Mouse (Mus musculus): ENCODE measurements around the gene Tiprl. TPM values are rescaled to one million over a fixed set of nuclear protein-coding genes. Genes with fewer than 3 reads are reported as not detected.

The Tiprl gene
- polyA plus RNA-seq, 1 experiment from 2014 or later, result 125 TPM

DNA sequence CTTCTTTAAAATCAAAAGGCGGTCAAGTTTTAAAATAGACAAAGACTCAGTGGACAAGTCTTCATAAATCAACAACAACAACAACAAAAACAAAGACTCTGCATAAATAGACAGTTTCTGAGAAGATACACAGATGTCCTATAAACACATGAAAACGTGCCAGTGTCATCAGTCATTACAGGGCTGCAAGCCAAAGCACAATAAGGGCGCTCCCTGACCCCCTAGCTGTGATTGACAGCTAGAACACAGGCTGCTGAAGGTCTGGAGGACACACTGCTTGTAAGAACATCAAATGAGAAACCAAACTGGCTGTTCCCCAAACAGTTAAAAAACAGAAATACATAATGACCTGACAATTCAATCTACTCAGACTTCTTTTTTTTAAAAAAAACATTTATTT lies 37.2 kb downstream of the Tiprl start:
- Histone ChIP-seq H3K4me2 (no peak overlapping the region), H3K27me3 (peaks cover 8% of the 10 kb centered on the region; the same call in 1 of the 2 replicates), H3K9ac (no peak overlapping the region), H3K4me3 (no peak overlapping the region), H3K36me3 (no peaks in the 10 kb centered on the region), H3K9me3 (no peaks in the 10 kb centered on the region), H3K4me1 (replicated peaks) (peaks cover 7% of the 10 kb centered on the region), H3K27ac (replicated peaks) (no peak overlapping the region)
- ATAC-seq (ENCODE audit: low FRiP score, low read depth), result no peak
- WGBS, result 63% methylated on average over 3 of the region's 3 CpGs

DNA sequence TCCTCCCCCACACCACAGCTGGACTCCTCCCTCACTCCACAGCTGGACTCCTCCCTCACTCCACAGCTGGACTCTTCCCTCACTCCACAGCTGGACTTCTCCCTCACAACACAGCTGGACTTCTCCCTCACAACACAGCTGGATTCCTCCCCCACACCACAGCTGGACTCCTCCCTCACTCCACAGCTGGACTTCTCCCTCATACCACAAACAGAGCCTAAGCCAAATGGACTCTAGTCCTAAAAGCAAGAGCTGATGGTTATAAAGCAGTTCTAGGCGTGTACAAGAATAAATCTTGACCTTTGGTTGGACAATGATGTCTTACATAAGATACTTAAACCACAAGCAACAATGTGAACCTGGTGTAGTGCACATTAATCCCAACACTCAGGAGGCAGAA lies 37.8 kb downstream of the Tiprl start:
- Histone ChIP-seq H3K4me3 (no peak overlapping the region), H3K36me3 (no peaks in the 10 kb centered on the region), H3K27me3 (peaks cover 8% of the 10 kb centered on the region; the same call in 1 of the 2 replicates), H3K9me3 (no peaks in the 10 kb centered on the region), H3K27ac (replicated peaks) (no peak overlapping the region), H3K4me2 (no peak overlapping the region), H3K4me1 (replicated peaks) (peaks cover 9% of the 10 kb centered on the region), H3K9ac (no peak overlapping the region)
- 75% methylated on average over 1 of the region's 1 CpGs for WGBS
- no peak for ATAC-seq (ENCODE audit: low FRiP score, low read depth)

- Histone ChIP-seq H3K36me3 (no peaks in the 10 kb centered on the region), H3K27ac (replicated peaks) (no peak overlapping the region), H3K4me3 (no peak overlapping the region), H3K9me3 (no peaks in the 10 kb centered on the region), H3K4me1 (replicated peaks) (peaks cover 12% of the 10 kb centered on the region), H3K27me3 (peaks cover 8% of the 10 kb centered on the region; the same call in 1 of the 2 replicates), H3K4me2 (no peak overlapping the region), H3K9ac (no peak overlapping the region)
- no peak for ATAC-seq (ENCODE audit: low FRiP score, low read depth)
- WGBS, result 76% methylated on average over 3 of the region's 3 CpGs
Observed at GRCm38 (mm10) chr1:165197875-165198274, 38.9 kb downstream of the Tiprl start.

- no peaks in the 10 kb centered on the region for H3K9me3 ChIP-seq
- 78% methylated on average over 3 of the region's 3 CpGs for WGBS
- H3K4me1 ChIP-seq (replicated peaks), result peaks cover 12% of the 10 kb centered on the region
- no peak overlapping the region for H3K4me2 ChIP-seq
- H3K36me3 ChIP-seq, result no peaks in the 10 kb centered on the region
- H3K9ac ChIP-seq, result no peak overlapping the region
- H3K27me3 ChIP-seq, result peaks cover 8% of the 10 kb centered on the region; the same call in 1 of the 2 replicates
- no peak overlapping the region for H3K27ac ChIP-seq (replicated peaks)
- no peak for ATAC-seq (ENCODE audit: low FRiP score, low read depth)
- no peak overlapping the region for H3K4me3 ChIP-seq
Observed at GRCm38 (mm10) chr1:165195396-165195960, 41.3 kb downstream of the Tiprl start.

DNA sequence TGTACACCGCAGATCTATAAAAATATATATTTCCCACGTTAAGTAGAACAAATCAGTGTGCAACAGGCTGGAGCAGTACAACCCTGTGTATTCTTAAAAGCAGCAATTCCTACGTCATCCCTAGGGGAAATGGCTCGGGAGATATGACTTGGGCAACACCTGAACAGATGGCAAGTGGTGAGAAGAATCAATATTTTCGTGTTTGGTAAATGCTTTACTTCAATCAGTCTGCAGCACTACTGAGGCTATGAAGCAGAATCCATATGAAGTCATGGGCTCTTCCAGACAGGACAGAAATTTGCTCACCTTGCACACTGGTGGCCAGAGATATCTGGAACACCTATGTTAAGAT lies 42.2 kb downstream of the Tiprl start:
- WGBS, result 11% methylated on average over 5 of the region's 5 CpGs
- peak; percentile 60; the same call in 1 of the 2 replicates for ATAC-seq (ENCODE audit: low FRiP score, low read depth)

GRCm38 (mm10) chr1:165193880-165194661 lies 42.7 kb downstream of the Tiprl start, which contains the start of gene Sft2d2:
Gene Sft2d2 (minus strand): TSS chr1:165194438.
- Histone ChIP-seq H3K9ac (peak within 1 kb of the TSS; percentile 45), H3K36me3 (no peaks in the 10 kb centered on the region), H3K27me3 (peaks cover 8% of the 10 kb centered on the region; the same call in 1 of the 2 replicates), H3K9me3 (no peaks in the 10 kb centered on the region), H3K4me2 (peak within 1 kb of the TSS; percentile 93), H3K4me1 (replicated peaks) (peaks cover 12% of the 10 kb centered on the region), H3K4me3 (peak within 1 kb of the TSS; percentile 67), H3K27ac (replicated peaks) (peak within 1 kb of the TSS; percentile 27; the same call in 1 of the 2 replicates)
- peak; percentile 88 for ATAC-seq (ENCODE audit: low FRiP score, low read depth)
- under 1% methylated on average over 63 of the region's 69 CpGs for WGBS

More for the DNA sequence above, 42.2 kb downstream of the Tiprl start:
- H3K9me3 ChIP-seq, result no peaks in the 10 kb centered on the region
- peak overlapping the region; percentile 45 for H3K9ac ChIP-seq
- H3K4me2 ChIP-seq, result peak overlapping the region; percentile 93
- H3K27ac ChIP-seq (replicated peaks), result no peak overlapping the region
- H3K4me1 ChIP-seq (replicated peaks), result peaks cover 12% of the 10 kb centered on the region
- peaks cover 8% of the 10 kb centered on the region; the same call in 1 of the 2 replicates for H3K27me3 ChIP-seq
- H3K36me3 ChIP-seq, result no peaks in the 10 kb centered on the region
- H3K4me3 ChIP-seq, result peak overlapping the region; percentile 67

DNA sequence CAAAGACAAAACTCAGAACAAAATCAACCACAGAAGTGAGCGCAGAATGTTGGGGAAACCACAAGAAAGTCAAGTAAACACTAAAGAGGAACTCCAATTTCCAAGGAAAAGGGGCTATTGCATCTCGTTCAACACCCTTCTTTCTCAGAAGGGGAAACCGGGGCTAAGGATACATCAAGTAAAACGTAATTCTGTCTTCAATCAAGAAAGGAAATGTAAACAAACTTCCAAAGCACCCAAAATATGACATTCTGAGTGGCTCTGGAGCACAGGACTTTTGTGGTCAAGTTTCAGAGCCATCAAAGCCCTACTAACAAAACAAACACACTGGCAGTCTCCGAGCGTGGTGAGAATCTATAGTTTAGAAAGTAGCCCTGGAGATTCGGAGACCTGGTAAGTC lies 43.4 kb downstream of the Tiprl start:
- ATAC-seq (ENCODE audit: low FRiP score, low read depth), result no peak
- Histone ChIP-seq H3K4me3 (peak overlapping the region; percentile 67), H3K4me2 (peak overlapping the region; percentile 93), H3K9me3 (no peaks in the 10 kb centered on the region), H3K4me1 (replicated peaks) (peaks cover 12% of the 10 kb centered on the region), H3K36me3 (no peaks in the 10 kb centered on the region), H3K9ac (no peak overlapping the region), H3K27ac (replicated peaks) (no peak overlapping the region), H3K27me3 (peaks cover 8% of the 10 kb centered on the region; the same call in 1 of the 2 replicates)
- 20% methylated on average over 7 of the region's 7 CpGs for WGBS

DNA sequence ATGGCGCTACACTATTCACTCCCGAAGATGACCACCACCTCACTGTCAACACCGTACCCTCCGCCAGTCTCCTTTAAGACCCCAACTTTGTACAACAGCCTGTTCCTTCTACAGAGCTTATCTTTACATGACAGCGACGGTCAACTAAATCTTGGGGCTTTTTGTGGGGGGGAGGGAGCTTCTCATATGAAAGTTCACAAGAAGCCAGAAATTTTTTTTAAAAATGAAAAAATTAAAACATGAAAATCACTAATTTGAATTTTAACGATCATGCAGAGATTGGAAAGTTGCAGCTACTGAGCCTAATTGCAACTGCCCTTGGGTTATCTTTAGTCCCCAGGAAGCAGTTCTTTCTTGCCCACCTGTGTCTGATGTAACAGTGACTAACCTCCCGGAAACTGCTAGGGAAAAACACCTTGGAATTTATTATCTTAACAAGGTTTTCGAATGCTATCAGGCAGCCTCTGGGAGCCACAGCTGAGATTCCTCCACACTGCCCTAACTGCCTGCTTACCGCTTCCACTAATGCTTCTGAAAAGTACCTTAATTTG lies 44.0 kb downstream of the Tiprl start:
- no peak overlapping the region for H3K27ac ChIP-seq (replicated peaks)
- H3K9ac ChIP-seq, result no peak overlapping the region
- no peak overlapping the region for H3K4me3 ChIP-seq
- ATAC-seq (ENCODE audit: low FRiP score, low read depth), result no peak
- H3K4me1 ChIP-seq (replicated peaks), result peaks cover 12% of the 10 kb centered on the region
- peaks cover 8% of the 10 kb centered on the region; the same call in 1 of the 2 replicates for H3K27me3 ChIP-seq
- no peaks in the 10 kb centered on the region for H3K9me3 ChIP-seq
- no peaks in the 10 kb centered on the region for H3K36me3 ChIP-seq
- 84% methylated on average over 10 of the region's 10 CpGs for WGBS
- H3K4me2 ChIP-seq, result peak overlapping the region; percentile 93

GRCm38 (mm10) chr1:165192102-165192501 lies 44.7 kb downstream of the Tiprl start:
- no peak for ATAC-seq (ENCODE audit: low FRiP score, low read depth)
- peaks cover 16% of the 10 kb centered on the region for H3K4me1 ChIP-seq (replicated peaks)
- no peaks in the 10 kb centered on the region for H3K9me3 ChIP-seq
- H3K27me3 ChIP-seq, result peaks cover 8% of the 10 kb centered on the region; the same call in 1 of the 2 replicates
- WGBS, result 87% methylated on average over 4 of the region's 4 CpGs
- no peaks in the 10 kb centered on the region for H3K36me3 ChIP-seq
- H3K9ac ChIP-seq, result no peak overlapping the region
- no peak overlapping the region for H3K27ac ChIP-seq (replicated peaks)
- no peak overlapping the region for H3K4me3 ChIP-seq
- no peak overlapping the region for H3K4me2 ChIP-seq

DNA sequence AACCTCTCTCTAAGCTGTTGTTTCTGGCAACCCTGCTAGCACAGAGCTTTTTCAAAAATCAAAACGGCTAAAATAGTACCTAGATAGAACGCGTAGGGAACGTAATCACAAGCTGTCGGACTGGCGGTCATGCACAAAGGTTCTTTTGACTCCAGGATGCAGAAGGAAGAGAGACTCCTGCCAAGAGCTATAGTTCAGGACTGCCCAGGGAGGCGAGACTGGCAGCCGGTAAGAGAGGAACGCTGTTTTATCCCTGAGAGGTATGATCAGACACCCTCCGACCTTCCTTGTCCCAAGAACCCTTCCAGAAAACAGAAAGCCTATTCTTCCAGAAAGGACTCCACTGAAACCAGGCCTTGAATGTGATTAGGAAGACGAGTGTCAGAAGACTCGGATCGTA lies 45.2 kb downstream of the Tiprl start:
- Histone ChIP-seq H3K27me3 (peaks cover 8% of the 10 kb centered on the region; the same call in 1 of the 2 replicates), H3K9ac (no peak overlapping the region), H3K4me2 (peak overlapping the region; percentile 21; the same call in 1 of the 2 replicates), H3K4me1 (replicated peaks) (peaks cover 16% of the 10 kb centered on the region), H3K27ac (replicated peaks) (no peak overlapping the region), H3K4me3 (no peak overlapping the region), H3K9me3 (no peaks in the 10 kb centered on the region), H3K36me3 (no peaks in the 10 kb centered on the region)
- WGBS, result 50% methylated on average over 13 of the region's 13 CpGs
- ATAC-seq (ENCODE audit: low FRiP score, low read depth), result no peak

DNA sequence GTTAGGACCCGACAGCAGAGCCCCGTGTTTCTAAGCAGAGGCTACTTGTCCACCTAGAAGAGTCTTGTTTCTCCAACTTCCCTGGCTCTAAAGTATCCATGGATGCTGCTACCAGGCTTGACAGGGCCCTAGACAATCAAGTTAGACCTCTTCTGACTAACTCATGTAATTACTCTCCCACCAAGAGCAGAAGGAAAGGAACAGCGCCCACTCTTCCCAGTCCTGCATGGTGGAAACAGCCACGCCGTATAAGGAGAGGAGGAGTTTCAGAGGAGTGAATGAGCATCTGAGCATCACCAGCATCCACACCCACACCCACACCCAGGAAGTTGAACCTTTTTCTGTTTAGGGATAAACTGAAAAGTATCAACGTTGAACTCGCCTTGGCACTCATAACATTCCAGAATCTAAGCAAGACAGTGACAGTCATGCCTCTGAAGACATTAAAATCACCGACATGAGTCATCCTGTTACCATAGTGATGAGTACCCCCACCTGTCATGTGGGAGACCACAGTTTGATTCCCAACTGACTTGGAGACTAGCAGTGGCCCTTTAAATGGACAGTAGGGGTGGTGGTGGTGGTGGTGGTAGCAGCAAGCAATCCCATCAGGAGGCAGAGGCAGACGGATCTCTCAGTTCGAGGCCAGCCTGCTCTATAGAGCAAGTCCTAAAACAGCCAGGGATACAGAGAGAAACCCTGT lies 46.1 kb downstream of the Tiprl start:
- H3K36me3 ChIP-seq, result no peaks in the 10 kb centered on the region
- no peaks in the 10 kb centered on the region for H3K9me3 ChIP-seq
- H3K9ac ChIP-seq, result no peak overlapping the region
- peaks cover 16% of the 10 kb centered on the region for H3K4me1 ChIP-seq (replicated peaks)
- H3K4me2 ChIP-seq, result no peak overlapping the region
- no peak for ATAC-seq (ENCODE audit: low FRiP score, low read depth)
- H3K27me3 ChIP-seq, result peaks cover 8% of the 10 kb centered on the region; the same call in 1 of the 2 replicates
- no peak overlapping the region for H3K4me3 ChIP-seq
- 88% methylated on average over 10 of the region's 10 CpGs for WGBS
- H3K27ac ChIP-seq (replicated peaks), result no peak overlapping the region
